ENCODE assay signal across 33 mouse cellular contexts in the genomic region with DNA sequence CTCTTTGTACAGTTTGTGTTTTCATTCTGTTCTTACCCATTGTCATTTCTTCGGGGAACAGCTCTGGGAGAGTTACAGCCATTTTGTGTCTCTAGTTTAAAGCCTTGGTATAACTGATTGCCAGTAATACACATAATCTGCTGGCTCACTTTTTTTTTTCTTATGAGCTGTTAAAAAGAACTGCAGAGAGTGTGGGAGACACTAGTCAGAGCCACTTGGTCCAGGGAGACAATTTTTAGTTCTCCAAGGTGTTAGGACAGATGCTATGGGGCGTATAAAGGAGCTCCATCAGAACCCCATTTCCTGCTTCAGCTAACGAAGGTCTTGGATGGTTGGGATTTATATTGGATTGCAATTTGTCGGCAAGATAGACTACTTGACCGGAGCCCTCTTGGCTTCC.
DNase-seq lines count a peak whose midpoint lies in the region; ATAC-seq and TF ChIP-seq lines count a peak whose summit lies in the region.
"Had no signal": no experiment of that assay in that cellular context is flagged by ENCODE, and none has a peak within 500 bp of the region (broad histone marks: within the 10 kb centered on the region; RNA-seq: fewer than 3 reads in every experiment).

No protein-coding gene starts in this region.

- no peak overlapping the region for H3K4me2 ChIP-seq in hindbrain, embryonic 13.5 days
- no peak overlapping the region for H3K4me2 ChIP-seq in hindbrain, embryonic 16.5 days (ENCODE audit: low read length)
- peak overlapping the region; percentile 22; the same call in 1 of the 2 replicates for H3K4me2 ChIP-seq in lung, postnatal 0 days (replicated peaks; ENCODE audit: low read depth, low read length)
- no peak overlapping the region for H3K4me2 ChIP-seq in midbrain, embryonic 13.5 days (replicated peaks)
- H3K4me2 ChIP-seq: embryonic facial prominence, embryonic 15.5 days; forebrain, embryonic 12.5 days; heart, embryonic 12.5 days; intestine, embryonic 15.5 days; liver, embryonic 13.5 days; midbrain, embryonic 12.5 days had no signal

- no peaks in the 10 kb centered on the region for H3K27me3 ChIP-seq in hindbrain, embryonic 13.5 days
- no peaks in the 10 kb centered on the region for H3K27me3 ChIP-seq in hindbrain, embryonic 16.5 days (replicated peaks; ENCODE audit: control insufficient read depth, insufficient read depth, low read length)
- H3K27me3 ChIP-seq in lung, postnatal 0 days (replicated peaks; ENCODE audit: insufficient read depth, low read length), result no peaks in the 10 kb centered on the region
- no peaks in the 10 kb centered on the region for H3K27me3 ChIP-seq in midbrain, embryonic 13.5 days
- H3K27me3 ChIP-seq: embryonic facial prominence, embryonic 15.5 days; forebrain, embryonic 12.5 days; heart, embryonic 12.5 days; hindbrain, embryonic 15.5 days; intestine, embryonic 15.5 days; liver, embryonic 13.5 days; midbrain, embryonic 12.5 days; neural tube, embryonic 12.5 days had no signal

- no peak for TF ChIP-seq EP300 in lung, postnatal 0 days (IDR thresholded peaks at IDR 0.05)

- 0 out of 2 replicates have a peak, but pooled peaks cover 5% of the 10 kb centered on the region for H3K9me3 ChIP-seq in hindbrain, embryonic 13.5 days
- H3K9me3 ChIP-seq in hindbrain, embryonic 16.5 days (ENCODE audit: control insufficient read depth, low read length), result no peaks in the 10 kb centered on the region
- no peaks in the 10 kb centered on the region for H3K9me3 ChIP-seq in lung, postnatal 0 days (ENCODE audit: low read length)
- H3K9me3 ChIP-seq in midbrain, embryonic 13.5 days, result no peaks in the 10 kb centered on the region
- H3K9me3 ChIP-seq: embryonic facial prominence, embryonic 10.5 days; embryonic facial prominence, embryonic 15.5 days; forebrain, embryonic 12.5 days; heart, embryonic 12.5 days; hindbrain, embryonic 15.5 days; intestine, embryonic 15.5 days; liver, embryonic 13.5 days; neural tube, embryonic 12.5 days had no signal

- no peaks in the 10 kb centered on the region for H3K36me3 ChIP-seq in hindbrain, embryonic 13.5 days
- H3K36me3 ChIP-seq in hindbrain, embryonic 16.5 days (ENCODE audit: control insufficient read depth, insufficient read depth, low read length), result no peaks in the 10 kb centered on the region
- H3K36me3 ChIP-seq in lung, postnatal 0 days (ENCODE audit: insufficient read depth, low read length), result no peaks in the 10 kb centered on the region
- H3K36me3 ChIP-seq in midbrain, embryonic 13.5 days, result no peaks in the 10 kb centered on the region
- H3K36me3 ChIP-seq: embryonic facial prominence, embryonic 10.5 days; embryonic facial prominence, embryonic 15.5 days; forebrain, embryonic 12.5 days; heart, embryonic 12.5 days; hindbrain, embryonic 15.5 days; intestine, embryonic 15.5 days; liver, embryonic 13.5 days; midbrain, embryonic 12.5 days; neural tube, embryonic 12.5 days had no signal

- no peak for ATAC-seq in hindbrain, embryonic 13.5 days (ENCODE audit: low FRiP score)
- no peak for ATAC-seq in hindbrain, embryonic 16.5 days
- ATAC-seq in lung, postnatal 0 days, result no peak
- ATAC-seq in midbrain, embryonic 13.5 days, result no peak
- ATAC-seq: forebrain, postnatal 0 days; intestine, embryonic 15.5 days had no signal

- H3K27ac ChIP-seq in hindbrain, embryonic 13.5 days, result peak overlapping the region; percentile 71; the same call in 1 of the 2 replicates
- no peak overlapping the region for H3K27ac ChIP-seq in hindbrain, embryonic 16.5 days (ENCODE audit: low read depth, low read length)
- no peak overlapping the region for H3K27ac ChIP-seq in lung, postnatal 0 days (ENCODE audit: low read length)
- H3K27ac ChIP-seq in midbrain, embryonic 13.5 days, result peak overlapping the region; percentile 58; the same call in 1 of the 2 replicates
- H3K27ac ChIP-seq: embryonic facial prominence, embryonic 10.5 days; embryonic facial prominence, embryonic 15.5 days; forebrain, embryonic 12.5 days; intestine, embryonic 15.5 days; layer of hippocampus, adult 2 months; liver, embryonic 13.5 days; neural tube, embryonic 12.5 days had no signal

- WGBS in hindbrain, embryonic 13.5 days, result 93% methylated on average over 5 of the region's 5 CpGs
- WGBS in hindbrain, embryonic 16.5 days, result 90% methylated on average over 5 of the region's 5 CpGs
- WGBS in lung, postnatal 0 days, result 82% methylated on average over 5 of the region's 5 CpGs
- 84% methylated on average over 5 of the region's 5 CpGs for WGBS in lung, adult 2 months
- 91% methylated on average over 5 of the region's 5 CpGs for WGBS in midbrain, embryonic 13.5 days

- H3K4me3 ChIP-seq in hindbrain, embryonic 13.5 days, result no peak overlapping the region
- H3K4me3 ChIP-seq in hindbrain, embryonic 16.5 days (ENCODE audit: low read length), result no peak overlapping the region
- no peak overlapping the region for H3K4me3 ChIP-seq in lung, postnatal 0 days (ENCODE audit: low read depth, low read length)
- H3K4me3 ChIP-seq in lung, adult 2 months (replicated peaks; ENCODE audit: extremely low read depth, low read depth, low read length), result no peak overlapping the region
- no peak overlapping the region for H3K4me3 ChIP-seq in midbrain, embryonic 13.5 days (replicated peaks)
- H3K4me3 ChIP-seq: embryonic facial prominence, embryonic 10.5 days; embryonic facial prominence, embryonic 15.5 days; forebrain, embryonic 12.5 days; heart, embryonic 12.5 days; hindbrain, embryonic 15.5 days; intestine, embryonic 15.5 days; layer of hippocampus, adult 2 months; liver, embryonic 13.5 days; midbrain, embryonic 12.5 days; myocyte; neural tube, embryonic 12.5 days had no signal

- no peak for TF ChIP-seq POLR2A in lung, adult 2 months (IDR thresholded peaks at IDR 0.05; ENCODE audit: borderline replicate concordance, extremely low read depth, low read depth, low read length)

- H3K4me1 ChIP-seq in hindbrain, embryonic 13.5 days (replicated peaks), result peaks cover 9% of the 10 kb centered on the region
- no peaks in the 10 kb centered on the region; the same call in 1 of the 2 replicates for H3K4me1 ChIP-seq in hindbrain, embryonic 16.5 days (ENCODE audit: control insufficient read depth, insufficient read depth, low read depth, low read length)
- H3K4me1 ChIP-seq in lung, postnatal 0 days (ENCODE audit: insufficient read depth, low read depth, low read length), result no peaks in the 10 kb centered on the region
- no peaks in the 10 kb centered on the region for H3K4me1 ChIP-seq in lung, adult 2 months (ENCODE audit: control insufficient read depth, insufficient read depth, low read length)
- peaks cover 16% of the 10 kb centered on the region for H3K4me1 ChIP-seq in midbrain, embryonic 13.5 days (replicated peaks)
- H3K4me1 ChIP-seq: embryonic facial prominence, embryonic 15.5 days; forebrain, embryonic 12.5 days; heart, embryonic 12.5 days; hindbrain, embryonic 15.5 days; intestine, embryonic 15.5 days; liver, embryonic 13.5 days; neural tube, embryonic 12.5 days had no signal

- H3K9ac ChIP-seq in hindbrain, embryonic 13.5 days, result no peak overlapping the region
- no peak overlapping the region for H3K9ac ChIP-seq in hindbrain, embryonic 16.5 days (ENCODE audit: low read depth, low read length)
- H3K9ac ChIP-seq in lung, postnatal 0 days (replicated peaks; ENCODE audit: low read depth), result no peak overlapping the region
- H3K9ac ChIP-seq in midbrain, embryonic 13.5 days (replicated peaks), result no peak overlapping the region
- H3K9ac ChIP-seq: embryonic facial prominence, embryonic 15.5 days; forebrain, embryonic 12.5 days; forebrain, postnatal 0 days; heart, embryonic 12.5 days; hindbrain, embryonic 15.5 days; intestine, embryonic 15.5 days; liver, embryonic 13.5 days; midbrain, embryonic 12.5 days; neural tube, embryonic 12.5 days had no signal

- no peak for DNase-seq in lung, postnatal 0 days (ENCODE audit: low spot score)
- no peak for DNase-seq in lung, adult 2 months
- no peak for DNase-seq in cerebellum, postnatal 36 days
- DNase-seq in liver, result no peak
- DNase-seq: adrenal gland, postnatal 25 days; cerebellum, adult 18-20 months; cerebellum, postnatal 10 days; forebrain, postnatal 0 days; gastrocnemius, postnatal 25 days; heart, adult 18-20 months; heart, postnatal 4 days; kidney, adult 2 months; kidney, postnatal 36 days; left cerebral cortex, postnatal 4 days; liver, embryonic 13.5 days; lung, adult 18-20 months; right cerebral cortex, adult 18-20 months; spleen, adult 18-20 months; thymus, adult 2 months; thymus, postnatal 36 days had no signal

- TF ChIP-seq CTCF in lung, postnatal 0 days (IDR thresholded peaks at IDR 0.05), result no peak
- no peak for TF ChIP-seq CTCF in lung, adult 2 months (IDR thresholded peaks at IDR 0.05; ENCODE audit: insufficient read depth, low read length)

Comparison
In these comparisons a context has a peak if more than half of its experiments do, and no peak if none do; other contexts are left out.
1. H3K27ac ChIP-seq: peak in hindbrain, embryonic 13.5 days (single experiment) and midbrain, embryonic 13.5 days (single experiment); none in hindbrain, embryonic 16.5 days (single experiment) and lung, postnatal 0 days (single experiment).